Mouse (Mus musculus): ENCODE data around the gene Sun2. TPM values are rescaled to one million over a fixed set of nuclear protein-coding genes. Genes with fewer than 3 reads are reported as not detected.

The Sun2 gene
- total RNA-seq (2012; rRNA removed) (20.1 and 26.5 TPM in 2 replicates), total RNA-seq (2014; rRNA removed) (18.6 and 20.8 TPM in 2 replicates), polyA plus RNA-seq (2012; ENCODE audit: insufficient read length, low read depth) (19.7 and 22.3 TPM in 2 replicates)

- H3K4me1 ChIP-seq (ENCODE audit: control insufficient read depth in 1 of 2, insufficient read depth in 2 of 2): peaks cover 23 to 52% of the 10 kb centered on the region in 2 experiments
- H3K9me3 ChIP-seq (replicated peaks; ENCODE audit: low read length): no peaks in the 10 kb centered on the region
- no peaks in the 10 kb centered on the region for H3K27me3 ChIP-seq (replicated peaks)
- H3K4me2 ChIP-seq (ENCODE audit: insufficient read depth, low read depth, poor library complexity, severe bottlenecking): peak within 1 kb of the TSS; percentile 68
- TF ChIP-seq HCFC1 (IDR thresholded peaks at IDR 0.05; ENCODE audit: low read depth, low read length) (no peak; the same call in 1 of the 2 replicates), POLR2AphosphoS2 (IDR thresholded peaks at IDR 0.05; ENCODE audit: low read depth, low read length) (no peak), BHLHE40 (IDR thresholded peaks at IDR 0.05; ENCODE audit: low read depth, low read length) (peak; percentile 27; the same call in 1 of the 2 replicates), USF1 (IDR thresholded peaks at IDR 0.05; ENCODE audit: low read depth, low read length) (peak; percentile 11; the same call in 1 of the 2 replicates), MAX (IDR thresholded peaks at IDR 0.05; ENCODE audit: low read length) (peak; percentile 67; the same call in 1 of the 2 replicates), RCOR1 (conservative IDR thresholded peaks at IDR 0.05; ENCODE audit: low read depth, low read length) (no peak), ZMIZ1 (IDR thresholded peaks at IDR 0.05; ENCODE audit: low read depth, low read length) (0 out of 2 replicates have a peak, but pooled peaks have one; percentile 42), PAX5 (IDR thresholded peaks at IDR 0.05; ENCODE audit: low read length) (no peak), TCF12 (IDR thresholded peaks at IDR 0.05; ENCODE audit: low read depth, low read length) (peak; percentile 36; the same call in 1 of the 2 replicates), MEF2A (IDR thresholded peaks at IDR 0.05; ENCODE audit: borderline replicate concordance, low read depth, low read length) (0 out of 2 replicates have a peak, but pooled peaks have one; percentile 14), SIN3A (IDR thresholded peaks at IDR 0.05; ENCODE audit: low read length) (peak; percentile 59; the same call in 1 of the 2 replicates), ZNF384 (IDR thresholded peaks at IDR 0.05; ENCODE audit: low read depth, low read length) (no peak), ELF1 (IDR thresholded peaks at IDR 0.05; ENCODE audit: low read depth, low read length) (no peak), POLR2A (IDR thresholded peaks at IDR 0.05; ENCODE audit: low read depth, low read length) (peak; percentile 52), CTCF (conservative IDR thresholded peaks at IDR 0.05 in 1 of 2, IDR thresholded peaks at IDR 0.05 in 1 of 2; ENCODE audit: low read depth in 2 of 2, low read length in 2 of 2) (no peak), RAD21 (IDR thresholded peaks at IDR 0.05; ENCODE audit: low read depth, low read length) (no peak), IRF4 (IDR thresholded peaks at IDR 0.05; ENCODE audit: low read depth, low read length) (no peak), USF2 (conservative IDR thresholded peaks at IDR 0.05; ENCODE audit: low read depth, low read length) (no peak), NRF1 (IDR thresholded peaks at IDR 0.05; ENCODE audit: low read depth, low read length) (peak; percentile 58), CHD2 (IDR thresholded peaks at IDR 0.05; ENCODE audit: low read length) (no peak), CHD1 (IDR thresholded peaks at IDR 0.05; ENCODE audit: low read depth, low read length) (no peak), SMC3 (IDR thresholded peaks at IDR 0.05; ENCODE audit: low read depth, low read length) (no peak), TBP (conservative IDR thresholded peaks at IDR 0.05; ENCODE audit: low read depth, low read length) (0 out of 2 replicates have a peak, but pooled peaks have one; percentile 15), E2F4 (IDR thresholded peaks at IDR 0.05; ENCODE audit: insufficient replicate concordance, low read depth, low read length) (no peak), MXI1 (IDR thresholded peaks at IDR 0.05; ENCODE audit: low read depth, low read length) (peak; percentile 39), MAFK (IDR thresholded peaks at IDR 0.05; ENCODE audit: insufficient replicate concordance, low read length) (no peak), NELFE (IDR thresholded peaks at IDR 0.05; ENCODE audit: low read depth, low read length) (no peak; the same call in 1 of the 2 replicates), KAT2A (IDR thresholded peaks at IDR 0.05; ENCODE audit: insufficient replicate concordance, low read length) (no peak), JUN (IDR thresholded peaks at IDR 0.05; ENCODE audit: insufficient read depth, low read depth, low read length) (no peak), UBTF (IDR thresholded peaks at IDR 0.05; ENCODE audit: low read depth, low read length) (no peak), MAZ (IDR thresholded peaks at IDR 0.05; ENCODE audit: low read depth, low read length) (0 out of 2 replicates have a peak, but pooled peaks have one; percentile 34), GABPA (IDR thresholded peaks at IDR 0.05; ENCODE audit: insufficient replicate concordance, low read depth, low read length) (no peak), ZKSCAN1 (IDR thresholded peaks at IDR 0.05; ENCODE audit: borderline replicate concordance, low read depth, low read length) (no peak), MYC (IDR thresholded peaks at IDR 0.05; ENCODE audit: low read depth, low read length) (no peak; the same call in 1 of the 2 replicates)
- no peaks in the 10 kb centered on the region for H3K79me2 ChIP-seq (replicated peaks; ENCODE audit: control insufficient read depth, extremely low read depth, insufficient read depth, poor library complexity, severe bottlenecking)
- peak; percentile 70 for DNase-seq (ENCODE audit: extremely low read depth)
- in situ Hi-C loops (cut with MboI; ENCODE audit: low pct_ligation_motif_present, low pct_unique_long_range_greater_than_20kb, low sequenced_read_pairs) (loop anchor here (10.0 kb wide), 1 partner anchor 353 kb away; the partner anchor contains the start of genes Rpl3 and Syngr1), dilution Hi-C loops (cut with MboI; ENCODE audit: extremely low pct_ligation_motif_present, extremely low pct_unique_long_range_greater_than_20kb, low sequenced_read_pairs) (no loop called here)
- peak within 1 kb of the TSS; percentile 72 to 94 (median 85) for H3K4me3 ChIP-seq (replicated peaks in 1 of 3; ENCODE audit: low read depth in 2 of 3, low read length in 2 of 3, poor library complexity in 1 of 3)
- H3K36me3 ChIP-seq (replicated peaks in 1 of 2; ENCODE audit: control insufficient read depth in 1 of 2, insufficient read depth in 1 of 2, low read length in 1 of 2): peaks cover 29 to 54% of the 10 kb centered on the region in 2 experiments
- H3K27ac ChIP-seq (ENCODE audit: insufficient read depth, low read depth): peak within 1 kb of the TSS; percentile 58
- H3K9ac ChIP-seq (ENCODE audit: insufficient read depth, low read depth): peak within 1 kb of the TSS; percentile 92
These were observed at the start of gene Sun2 for GRCm38 (mm10) chr15:79741921-79742705. Gene Sun2 (minus strand): TSS chr15:79742536.

Measured in CH12.LX (cell line).